Mouse (Mus musculus) myocyte (in vitro differentiated cells): Measurements from ENCODE around the gene Srgn.

ENCODE experiments used
- MYOG ChIP-seq, 3 experiments: IDR thresholded peaks; one replicate each; pipeline ENCODE4 v1.6.1; 2011; ENCODE audit warnings: control low read depth in 2 of 3, low read depth in 2 of 3, mild to moderate bottlenecking in 2 of 3; ENCODE audit not compliant: insufficient read length in 2 of 3, control insufficient read depth in 1 of 3, insufficient read depth in 1 of 3
- POLR2A ChIP-seq: IDR thresholded peaks from one replicate; pipeline ENCODE4 v1.6.1; 2011; ENCODE audit warnings: low read depth, mild to moderate bottlenecking, control low read depth, moderate library complexity; ENCODE audit not compliant: insufficient read length

DNA sequence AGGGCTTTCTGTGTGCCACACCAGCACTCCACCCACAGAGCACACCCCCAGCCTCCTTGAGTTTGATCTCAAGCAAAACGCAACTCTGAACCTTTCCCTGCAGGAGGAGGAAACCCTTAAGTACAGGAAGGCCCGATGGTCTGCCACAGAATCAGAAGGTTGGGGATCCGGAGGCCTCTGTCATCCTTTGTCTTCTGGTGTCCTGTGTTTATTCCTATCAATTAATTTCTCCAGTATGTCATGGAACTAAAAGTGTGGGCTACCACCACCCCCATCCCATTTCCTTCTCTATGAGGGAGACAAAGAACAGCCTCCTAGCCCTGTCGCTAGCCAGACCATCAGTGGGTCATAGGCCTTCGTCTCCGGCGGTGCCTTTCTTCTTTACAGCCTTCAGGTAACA, 7.3 kb upstream of the Srgn start:
- TF ChIP-seq MYOG (IDR thresholded peaks at IDR 0.05; ENCODE audit: control insufficient read depth in 1 of 3, insufficient read depth in 1 of 3, insufficient read length in 2 of 3, low read depth in 2 of 3) = no peak
- no peak for TF ChIP-seq POLR2A
